Mouse (Mus musculus) MEL (cell line): ENCODE measurements at regions not wholly inside any gene's neighbourhood (a gene's known extent, or its start where the extent isn't known, plus 50 kb on each side); places are given as distances from the start of the nearest gene placed in this dataset.

Source experiments
- DNase-seq: peaks from one replicate; pipeline ENCODE4 v3.0.0; 2011; ENCODE audit warnings: low read depth, low spot score
- H3K27ac ChIP-seq: 2 replicates; pipeline ENCODE4 v1.5.1; 2012; ENCODE audit warnings: low read depth, mild to moderate bottlenecking, control low read depth, low read length, moderate library complexity; ENCODE audit not compliant: control insufficient read depth
- H3K27me3 ChIP-seq, 2 experiments: fragments of 150-350 bp in 1 of 2; sonication (generic) in 1 of 2; 2 replicates each; pipeline ENCODE4 v1.6.1; 2012; ENCODE audit warnings: low read length in 2 of 2, mild to moderate bottlenecking in 2 of 2, improper control_type of control experiment in 1 of 2, moderate library complexity in 1 of 2; ENCODE audit not compliant: insufficient read depth in 2 of 2, control insufficient read depth in 1 of 2
- H3K36me3 ChIP-seq, 2 experiments: 2 replicates each; pipeline ENCODE4 v1.6.1; 2012 to 2014; ENCODE audit warnings: low read length in 2 of 2, improper control_type of control experiment in 1 of 2, inconsistent platforms in 1 of 2, mild to moderate bottlenecking in 1 of 2; ENCODE audit not compliant: insufficient read depth in 2 of 2, control insufficient read depth in 1 of 2
- H3K4me1 ChIP-seq, 2 experiments: fragments of 150-350 bp in 1 of 2; sonication (generic) in 1 of 2; 2 replicates each; pipeline ENCODE4 v1.6.1; 2012; ENCODE audit warnings: low read length in 2 of 2, improper control_type of control experiment in 1 of 2, mild to moderate bottlenecking in 1 of 2; ENCODE audit not compliant: insufficient read depth in 2 of 2, control insufficient read depth in 1 of 2
- H3K4me3 ChIP-seq, 2 experiments: fragments of 150-350 bp in 1 of 2; sonication (generic) in 1 of 2; 2 replicates each; pipeline ENCODE4 v1.5.1; 2012; ENCODE audit warnings: low read depth in 2 of 2, low read length in 2 of 2, mild to moderate bottlenecking in 2 of 2, moderate library complexity in 2 of 2, control low read depth in 1 of 2, improper control_type of control experiment in 1 of 2; ENCODE audit not compliant: control insufficient read depth in 1 of 2, insufficient read depth in 1 of 2
- H3K79me2 ChIP-seq: 2 replicates; pipeline ENCODE4 v1.6.1; 2012; ENCODE audit warnings: mild to moderate bottlenecking, low read length, moderate library complexity; ENCODE audit not compliant: control insufficient read depth, poor library complexity, insufficient read depth
- H3K9ac ChIP-seq: 2 replicates; pipeline ENCODE4 v1.6.1; 2012; ENCODE audit warnings: low read depth, mild to moderate bottlenecking, control low read depth, low read length, moderate library complexity; ENCODE audit not compliant: control insufficient read depth, poor library complexity, severe bottlenecking
- H3K9me3 ChIP-seq: fragments of 150-350 bp; sonication (generic); replicated peaks from 2 replicates; pipeline ENCODE4 v1.6.1; 2012; ENCODE audit warnings: mild to moderate bottlenecking, low read length, improper control_type of control experiment, moderate library complexity; ENCODE audit not compliant: insufficient read depth
- CTCF ChIP-seq, 3 experiments: IDR thresholded peaks in 2 of 3; conservative IDR thresholded peaks in 1 of 3; 2 replicates each; pipeline ENCODE4 v1.5.1; 2011 to 2012; ENCODE audit warnings: low read length in 3 of 3, low read depth in 2 of 3, mild to moderate bottlenecking in 2 of 3, improper control_type of control experiment in 1 of 3, inconsistent platforms in 1 of 3, mixed read lengths in 1 of 3, moderate library complexity in 1 of 3; ENCODE audit not compliant: control insufficient read depth in 1 of 3, insufficient read depth in 1 of 3, poor library complexity in 1 of 3, severe bottlenecking in 1 of 3
- EP300 ChIP-seq, 2 experiments: IDR thresholded peaks; 2 replicates each; pipeline ENCODE4 v1.6.1; 2011; ENCODE audit warnings: improper control_type of control experiment in 2 of 2, low read length in 2 of 2, low read depth in 1 of 2, mild to moderate bottlenecking in 1 of 2
- ETS1 ChIP-seq: IDR thresholded peaks from 2 replicates; pipeline ENCODE4 v1.6.1; 2012; ENCODE audit warnings: low read depth, mild to moderate bottlenecking, inconsistent platforms, low read length, improper control_type of control experiment, moderate library complexity
- GATA1 ChIP-seq: IDR thresholded peaks from 2 replicates; pipeline ENCODE4 v1.6.1; 2011; ENCODE audit warnings: low read depth, low read length, improper control_type of control experiment
- HCFC1 ChIP-seq: IDR thresholded peaks from 2 replicates; pipeline ENCODE4 v1.6.1; 2012; ENCODE audit warnings: low read depth, mild to moderate bottlenecking, inconsistent platforms, low read length, improper control_type of control experiment, moderate library complexity
- JUND ChIP-seq: IDR thresholded peaks from 2 replicates; pipeline ENCODE4 v1.6.1; 2011; ENCODE audit warnings: low read depth, mild to moderate bottlenecking, improper control_type of control experiment, low read length
- MAZ ChIP-seq: IDR thresholded peaks from 2 replicates; pipeline ENCODE4 v1.6.1; 2012; ENCODE audit warnings: low read depth, mild to moderate bottlenecking, inconsistent platforms, low read length, improper control_type of control experiment
- MXI1 ChIP-seq: IDR thresholded peaks from 2 replicates; pipeline ENCODE4 v1.6.1; 2011; ENCODE audit warnings: mild to moderate bottlenecking, low read depth, low read length, improper control_type of control experiment
- NELFE ChIP-seq: IDR thresholded peaks from 2 replicates; pipeline ENCODE4 v1.6.1; 2011; ENCODE audit warnings: low read depth, low read length, improper control_type of control experiment
- POLR2A ChIP-seq, 2 experiments: IDR thresholded peaks; 2 replicates each; pipeline ENCODE4 v1.6.1; 2011 to 2012; ENCODE audit warnings: low read length in 2 of 2, mild to moderate bottlenecking in 2 of 2, control low read depth in 1 of 2, improper control_type of control experiment in 1 of 2, low read depth in 1 of 2, moderate library complexity in 1 of 2; ENCODE audit not compliant: control insufficient read depth in 1 of 2, insufficient read depth in 1 of 2, poor library complexity in 1 of 2
- POLR2AphosphoS5 ChIP-seq: IDR thresholded peaks from 2 replicates; pipeline ENCODE4 v1.6.1; 2012; ENCODE audit warnings: low read depth, borderline replicate concordance, mild to moderate bottlenecking, inconsistent platforms, low read length, moderate library complexity, mixed read lengths
- RAD21 ChIP-seq: IDR thresholded peaks from 2 replicates; pipeline ENCODE4 v1.6.1; 2011; ENCODE audit warnings: mild to moderate bottlenecking, low read depth, low read length, improper control_type of control experiment
- RCOR1 ChIP-seq: IDR thresholded peaks from 2 replicates; pipeline ENCODE4 v1.6.1; 2012; ENCODE audit warnings: low read depth, mild to moderate bottlenecking, inconsistent platforms, low read length, improper control_type of control experiment
- SMC3 ChIP-seq: IDR thresholded peaks from 2 replicates; pipeline ENCODE4 v1.6.1; 2011; ENCODE audit warnings: low read depth, low read length, improper control_type of control experiment
- USF1 ChIP-seq: IDR thresholded peaks from 2 replicates; pipeline ENCODE4 v1.6.1; 2014; ENCODE audit warnings: low read depth, mild to moderate bottlenecking, inconsistent platforms, low read length, improper control_type of control experiment, moderate library complexity
- USF2 ChIP-seq, 2 experiments: IDR thresholded peaks; 2 replicates each; pipeline ENCODE4 v1.6.1; 2011 to 2012; ENCODE audit warnings: improper control_type of control experiment in 2 of 2, low read length in 2 of 2, borderline replicate concordance in 1 of 2, inconsistent platforms in 1 of 2, low read depth in 1 of 2, mild to moderate bottlenecking in 1 of 2; ENCODE audit not compliant: insufficient read depth in 1 of 2
- ZC3H11A ChIP-seq: IDR thresholded peaks from 2 replicates; pipeline ENCODE4 v1.6.1; 2012; ENCODE audit warnings: low read depth, mild to moderate bottlenecking, inconsistent platforms, low read length, improper control_type of control experiment

DNA sequence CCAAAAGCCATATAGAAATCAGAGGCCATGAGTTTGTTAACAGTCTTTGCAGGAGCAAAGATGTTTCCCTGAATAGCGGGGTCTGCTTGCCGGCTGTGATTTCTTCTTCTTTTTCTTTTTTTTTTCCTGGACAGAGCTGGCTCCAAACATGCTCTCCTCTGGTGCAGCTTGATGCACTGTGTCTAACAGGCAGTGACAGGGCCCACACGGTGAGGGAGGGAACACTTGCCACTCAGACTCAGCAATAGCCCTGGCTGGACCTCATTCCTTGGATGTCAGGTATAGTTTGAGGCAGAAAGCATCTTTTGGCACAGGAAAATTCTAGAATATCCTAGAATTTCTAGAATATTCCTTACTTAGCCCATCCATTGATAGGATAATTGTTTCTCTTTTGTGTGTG, 199.6 kb downstream of the Map2k4 start:
- no peaks in the 10 kb centered on the region for H3K27me3 ChIP-seq
- TF ChIP-seq ETS1 = no peak
- no peak for TF ChIP-seq SMC3
- no peak for TF ChIP-seq JUND
- TF ChIP-seq MAZ = no peak
- no peak for TF ChIP-seq MXI1
- no peak for TF ChIP-seq RAD21
- no peak for TF ChIP-seq POLR2AphosphoS5
- no peak for TF ChIP-seq POLR2A (IDR thresholded peaks at IDR 0.05; ENCODE audit: control insufficient read depth in 1 of 2, insufficient read depth in 1 of 2, low read depth in 1 of 2, low read length in 2 of 2, poor library complexity in 1 of 2)
- no peak for TF ChIP-seq NELFE

DNA sequence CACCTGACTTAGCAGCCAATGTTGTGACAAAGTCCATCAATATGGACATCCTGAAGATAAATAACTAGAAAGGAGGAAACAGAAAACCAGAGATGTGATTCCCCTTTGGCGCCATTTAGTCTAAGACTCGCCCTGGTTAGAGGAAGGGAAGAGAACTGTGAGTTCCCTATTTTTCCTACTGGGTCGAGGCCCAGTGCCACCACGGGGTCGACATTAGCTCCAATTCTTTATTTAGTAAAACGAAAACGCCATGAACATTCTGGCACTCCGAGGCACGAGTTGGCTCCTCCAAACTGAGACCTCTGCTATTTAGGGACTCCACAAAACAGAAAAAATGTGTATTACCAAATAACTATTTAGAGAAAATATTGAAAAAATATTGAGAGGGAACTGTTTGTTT, 220.3 kb downstream of the Map2k4 start:
- Histone ChIP-seq H3K4me1 (no peaks in the 10 kb centered on the region), H3K36me3 (no peaks in the 10 kb centered on the region), H3K79me2 (no peaks in the 10 kb centered on the region), H3K9me3 (no peaks in the 10 kb centered on the region), H3K4me3 (no peak overlapping the region), H3K27ac (no peak overlapping the region), H3K9ac (no peak overlapping the region), H3K27me3 (no peaks in the 10 kb centered on the region)
- no peak for TF ChIP-seq USF2 (IDR thresholded peaks at IDR 0.05; ENCODE audit: borderline replicate concordance in 1 of 2, insufficient read depth in 1 of 2, low read depth in 1 of 2, low read length in 2 of 2)
- TF ChIP-seq USF1 = no peak
- no peak for TF ChIP-seq HCFC1
- TF ChIP-seq RCOR1 = no peak
- no peak for TF ChIP-seq NELFE
- TF ChIP-seq GATA1 = no peak
- no peak for DNase-seq

More for the DNA sequence above, 199.6 kb downstream of the Map2k4 start:
- DNase-seq = no peak
- H3K79me2 ChIP-seq = no peaks in the 10 kb centered on the region
- H3K9ac ChIP-seq = no peak overlapping the region
- no peaks in the 10 kb centered on the region for H3K9me3 ChIP-seq
- H3K27ac ChIP-seq = no peak overlapping the region
- H3K4me1 ChIP-seq = no peaks in the 10 kb centered on the region
- no peaks in the 10 kb centered on the region for H3K36me3 ChIP-seq
- no peak overlapping the region for H3K4me3 ChIP-seq

DNA sequence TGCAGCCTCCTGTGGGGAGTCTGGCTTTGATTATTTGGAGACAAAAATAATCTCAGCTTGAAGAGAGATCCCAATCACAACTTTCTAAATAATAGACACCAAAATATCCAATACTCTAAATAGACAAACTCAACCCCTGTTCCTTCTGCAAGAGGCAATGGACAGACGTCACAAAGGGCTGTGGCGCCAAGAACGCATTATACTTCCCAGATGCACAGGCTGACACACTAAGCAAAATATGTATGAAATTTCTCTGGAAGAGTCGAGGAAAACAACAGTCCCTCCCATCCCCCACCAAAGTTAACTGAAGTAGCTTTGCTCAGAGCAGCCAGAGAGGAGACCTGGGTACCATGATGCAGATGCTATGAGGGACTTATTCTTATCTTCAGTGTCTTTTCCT, 229.9 kb downstream of the Map2k4 start:
- TF ChIP-seq CTCF (IDR thresholded peaks at IDR 0.05 in 2 of 3, conservative IDR thresholded peaks at IDR 0.05 in 1 of 3; ENCODE audit: control insufficient read depth in 1 of 3, insufficient read depth in 1 of 3, low read depth in 2 of 3, low read length in 3 of 3, poor library complexity in 1 of 3, severe bottlenecking in 1 of 3) (no peak), USF1 (no peak), ZC3H11A (no peak), EP300 (IDR thresholded peaks at IDR 0.05; ENCODE audit: low read depth in 1 of 2, low read length in 2 of 2) (no peak)
- H3K27ac ChIP-seq = no peak overlapping the region
- no peaks in the 10 kb centered on the region for H3K4me1 ChIP-seq

More for the DNA sequence above, 229.9 kb downstream of the Map2k4 start:
- Histone ChIP-seq H3K27me3 (no peaks in the 10 kb centered on the region), H3K36me3 (no peaks in the 10 kb centered on the region), H3K9ac (no peak overlapping the region), H3K79me2 (no peaks in the 10 kb centered on the region), H3K4me3 (no peak overlapping the region), H3K9me3 (no peaks in the 10 kb centered on the region)
- DNase-seq = no peak
